Mouse (Mus musculus): ENCODE results near the gene Gmcl1. TPM values are rescaled to one million over a fixed set of nuclear protein-coding genes. Genes with fewer than 3 reads are reported as not detected.

The Gmcl1 gene
- total and polyA plus RNA-seq, 3 experiments, result 15.9 to 67.0 (median 21.5) TPM

GRCm38 (mm10) chr6:86697903-86698302, 35.3 kb downstream of the Gmcl1 start:
- no peak for DNase-seq (ENCODE audit: low read depth, low spot score)
- no peak overlapping the region for H3K27ac ChIP-seq (ENCODE audit: control insufficient read depth, low read depth, low read length)
- no peaks in the 10 kb centered on the region for H3K27me3 ChIP-seq (ENCODE audit: control insufficient read depth in 1 of 2, insufficient read depth in 2 of 2, low read length in 2 of 2)
- H3K4me1 ChIP-seq (ENCODE audit: control insufficient read depth in 1 of 2, insufficient read depth in 2 of 2, low read length in 2 of 2), result no peaks in the 10 kb centered on the region
- peaks cover 0 to 10% of the 10 kb centered on the region in 2 experiments; a peak in 2 of 4 replicates for H3K36me3 ChIP-seq (ENCODE audit: control insufficient read depth in 1 of 2, insufficient read depth in 2 of 2, low read length in 2 of 2)
- TF ChIP-seq MAFK (IDR thresholded peaks at IDR 0.05; ENCODE audit: borderline replicate concordance, low read depth, low read length) (no peak), NELFE (IDR thresholded peaks at IDR 0.05; ENCODE audit: low read depth, low read length) (no peak), MXI1 (IDR thresholded peaks at IDR 0.05; ENCODE audit: low read depth, low read length) (no peak), USF1 (IDR thresholded peaks at IDR 0.05; ENCODE audit: low read depth, low read length) (no peak)
- no peak overlapping the region for H3K9ac ChIP-seq (ENCODE audit: control insufficient read depth, low read depth, low read length, poor library complexity, severe bottlenecking)
- no peaks in the 10 kb centered on the region for H3K9me3 ChIP-seq (replicated peaks; ENCODE audit: insufficient read depth, low read length)
- no peak overlapping the region for H3K4me3 ChIP-seq (ENCODE audit: control insufficient read depth in 1 of 2, insufficient read depth in 1 of 2, low read depth in 2 of 2, low read length in 2 of 2)
- H3K79me2 ChIP-seq (ENCODE audit: control insufficient read depth, insufficient read depth, low read length, poor library complexity), result no peaks in the 10 kb centered on the region

GRCm38 (mm10) chr6:86696213-86696612, 37.0 kb downstream of the Gmcl1 start:
- no peak for TF ChIP-seq NELFE (IDR thresholded peaks at IDR 0.05; ENCODE audit: low read depth, low read length)
- no peak for TF ChIP-seq NRF1 (IDR thresholded peaks at IDR 0.05; ENCODE audit: insufficient read depth, low read depth, low read length, poor library complexity, severe bottlenecking)
- no peak for TF ChIP-seq E2F4 (IDR thresholded peaks at IDR 0.05; ENCODE audit: borderline replicate concordance, low read depth, low read length)
- TF ChIP-seq ZMIZ1 (IDR thresholded peaks at IDR 0.05; ENCODE audit: low read depth, low read length), result no peak
- TF ChIP-seq CHD2 (IDR thresholded peaks at IDR 0.05; ENCODE audit: low read length), result no peak
- no peak for TF ChIP-seq HCFC1 (IDR thresholded peaks at IDR 0.05; ENCODE audit: low read depth, low read length)
- no peak for TF ChIP-seq UBTF (IDR thresholded peaks at IDR 0.05; ENCODE audit: borderline replicate concordance, insufficient read depth, low read depth, low read length)
- TF ChIP-seq MAZ (IDR thresholded peaks at IDR 0.05; ENCODE audit: low read depth, low read length), result no peak
- TF ChIP-seq POLR2A (IDR thresholded peaks at IDR 0.05; ENCODE audit: control insufficient read depth in 1 of 2, insufficient read depth in 1 of 2, low read depth in 1 of 2, low read length in 2 of 2, poor library complexity in 1 of 2), result no peak
- TF ChIP-seq MYB (IDR thresholded peaks at IDR 0.05; ENCODE audit: low read depth, low read length), result no peak
- no peak for TF ChIP-seq CTCF (IDR thresholded peaks at IDR 0.05 in 2 of 3, conservative IDR thresholded peaks at IDR 0.05 in 1 of 3; ENCODE audit: control insufficient read depth in 1 of 3, insufficient read depth in 1 of 3, low read depth in 2 of 3, low read length in 3 of 3, poor library complexity in 1 of 3, severe bottlenecking in 1 of 3)
- no peak for TF ChIP-seq POLR2AphosphoS2 (IDR thresholded peaks at IDR 0.05; ENCODE audit: low read length)
- TF ChIP-seq KAT2A (conservative IDR thresholded peaks at IDR 0.05; ENCODE audit: low read depth, low read length), result no peak
- TF ChIP-seq ZNF384 (IDR thresholded peaks at IDR 0.05; ENCODE audit: low read depth, low read length), result no peak
- no peak for TF ChIP-seq SMC3 (IDR thresholded peaks at IDR 0.05; ENCODE audit: low read depth, low read length)
- DNase-seq (ENCODE audit: low read depth, low spot score), result no peak
- Histone ChIP-seq H3K9me3 (replicated peaks; ENCODE audit: insufficient read depth, low read length) (no peaks in the 10 kb centered on the region), H3K27me3 (ENCODE audit: control insufficient read depth in 1 of 2, insufficient read depth in 2 of 2, low read length in 2 of 2) (no peaks in the 10 kb centered on the region), H3K36me3 (ENCODE audit: control insufficient read depth in 1 of 2, insufficient read depth in 2 of 2, low read length in 2 of 2) (peaks cover 0 to 9% of the 10 kb centered on the region in 2 experiments; a peak in 2 of 4 replicates), H3K4me3 (ENCODE audit: control insufficient read depth in 1 of 2, insufficient read depth in 1 of 2, low read depth in 2 of 2, low read length in 2 of 2) (no peak overlapping the region), H3K27ac (ENCODE audit: control insufficient read depth, low read depth, low read length) (no peak overlapping the region), H3K79me2 (ENCODE audit: control insufficient read depth, insufficient read depth, low read length, poor library complexity) (no peaks in the 10 kb centered on the region), H3K9ac (ENCODE audit: control insufficient read depth, low read depth, low read length, poor library complexity, severe bottlenecking) (no peak overlapping the region), H3K4me1 (ENCODE audit: control insufficient read depth in 1 of 2, insufficient read depth in 2 of 2, low read length in 2 of 2) (no peaks in the 10 kb centered on the region)

Data from MEL (cell line).